Mouse (Mus musculus) Muller cell, postnatal 12 days (primary cell): ENCODE results near the gene Gpr89.

ENCODE experiments used
- DNase-seq: peaks from one replicate; pipeline ENCODE4 v3.0.0-alpha.2; 2015; ENCODE audit errors: inconsistent ontology term

The Gpr89 gene

GRCm38 (mm10) chr3:96870270-96870669, 34.9 kb downstream of the Gpr89 start:
- no peak for DNase-seq

GRCm38 (mm10) chr3:96869091-96869490, 36.1 kb downstream of the Gpr89 start:
- no peak for DNase-seq

GRCm38 (mm10) chr3:96868566-96868965, 36.6 kb downstream of the Gpr89 start:
- no peak for DNase-seq

- DNase-seq = no peak
These were observed 37.3 kb downstream of the Gpr89 start for GRCm38 (mm10) chr3:96867863-96868262.

GRCm38 (mm10) chr3:96860498-96860897, 44.6 kb downstream of the Gpr89 start:
- DNase-seq = no peak

- no peak for DNase-seq
These were observed 49.3 kb downstream of the Gpr89 start for GRCm38 (mm10) chr3:96855833-96856232.

GRCm38 (mm10) chr3:96854376-96854775, 50.8 kb downstream of the Gpr89 start:
- DNase-seq = no peak

GRCm38 (mm10) chr3:96852561-96852960, 52.6 kb downstream of the Gpr89 start:
- no peak for DNase-seq

- no peak for DNase-seq
These were observed 55.9 kb downstream of the Gpr89 start for GRCm38 (mm10) chr3:96849168-96849727.

- no peak for DNase-seq
These were observed 56.7 kb downstream of the Gpr89 start for GRCm38 (mm10) chr3:96848470-96848869.

GRCm38 (mm10) chr3:96847661-96848060, 57.5 kb downstream of the Gpr89 start:
- DNase-seq = no peak

- no peak for DNase-seq
These were observed 58.2 kb downstream of the Gpr89 start for GRCm38 (mm10) chr3:96846985-96847384.

- no peak for DNase-seq
These were observed 59.3 kb downstream of the Gpr89 start for GRCm38 (mm10) chr3:96845806-96846205.

GRCm38 (mm10) chr3:96845191-96845590, 60.0 kb downstream of the Gpr89 start:
- DNase-seq = no peak

- no peak for DNase-seq
These were observed 66.0 kb downstream of the Gpr89 start for GRCm38 (mm10) chr3:96838996-96839645.

- no peak for DNase-seq
These were observed 68.7 kb downstream of the Gpr89 start for GRCm38 (mm10) chr3:96836414-96836813.

- DNase-seq = no peak
These were observed 70.4 kb downstream of the Gpr89 start for GRCm38 (mm10) chr3:96834587-96835348.

- no peak for DNase-seq
These were observed 72.2 kb downstream of the Gpr89 start for GRCm38 (mm10) chr3:96832930-96833329.

GRCm38 (mm10) chr3:96829856-96830255, 75.3 kb downstream of the Gpr89 start:
- no peak for DNase-seq

- DNase-seq = no peak
These were observed 76.2 kb downstream of the Gpr89 start, which contains the start of the genes Pdzk1 and Cd160 for GRCm38 (mm10) chr3:96828984-96829383. TSS of gene Pdzk1 (plus strand) at chr3:96829284. TSS of gene Cd160 (minus strand) at chr3:96829351.

GRCm38 (mm10) chr3:96828308-96828864, 76.8 kb downstream of the Gpr89 start:
- no peak for DNase-seq

- DNase-seq = no peak
These were observed 79.9 kb downstream of the Gpr89 start for GRCm38 (mm10) chr3:96825261-96825660.

GRCm38 (mm10) chr3:96824614-96825013, 80.5 kb downstream of the Gpr89 start:
- no peak for DNase-seq
